In genomic region chr12:12601362-12601761, GRCm38 (mm10) we compare ENCODE assay signal across 18 mouse cellular contexts.
"Had no signal": no experiment of that assay in that cellular context is flagged by ENCODE, and none has a peak within 500 bp of the region (broad histone marks: within the 10 kb centered on the region; RNA-seq: fewer than 3 reads in every experiment).

No protein-coding gene starts in this region.

- H3K4me2 ChIP-seq: liver, embryonic 13.5 days; midbrain, embryonic 11.5 days; midbrain, embryonic 15.5 days; neural tube, embryonic 13.5 days had no signal

- H3K9ac ChIP-seq: liver, embryonic 13.5 days; midbrain, embryonic 15.5 days; neural tube, embryonic 13.5 days had no signal

- H3K27ac ChIP-seq: layer of hippocampus, adult 2 months; liver, embryonic 13.5 days; macrophage; midbrain, embryonic 15.5 days; neural tube, embryonic 13.5 days had no signal

- H3K4me1 ChIP-seq: liver, embryonic 13.5 days; midbrain, embryonic 15.5 days; neural tube, embryonic 13.5 days had no signal

- H3K4me3 ChIP-seq: layer of hippocampus, adult 2 months; liver, embryonic 13.5 days; midbrain, embryonic 15.5 days; myocyte; neural tube, embryonic 13.5 days had no signal

- H3K9me3 ChIP-seq: liver, embryonic 13.5 days; midbrain, embryonic 15.5 days; neural tube, embryonic 13.5 days had no signal

- DNase-seq: kidney, adult 11 months; kidney, adult 8-10 months; kidney, postnatal 14 days; layer of hippocampus, adult 9-11 months; liver, embryonic 13.5 days; lung, adult 2 months; retina, postnatal 1 day; right cerebral cortex, postnatal 25 days; spleen, adult 18-20 months; thymus, adult 2 months; thymus, postnatal 14 days; thymus, postnatal 4 days had no signal

- H3K27me3 ChIP-seq: liver, embryonic 13.5 days; midbrain, embryonic 15.5 days; neural tube, embryonic 13.5 days had no signal

- ATAC-seq: midbrain, embryonic 15.5 days had no signal

- H3K36me3 ChIP-seq: liver, embryonic 13.5 days; midbrain, embryonic 15.5 days; neural tube, embryonic 13.5 days had no signal
